Mouse (Mus musculus): ENCODE data around the gene Adora3. TPM values are rescaled to one million over a fixed set of nuclear protein-coding genes. Genes with fewer than 3 reads are reported as not detected.

Gene Adora3
- polyA plus RNA-seq, 1 experiment from 2014 or later = not detected

GRCm38 (mm10) chr3:105838655-105839054, 32.0 kb upstream of the Adora3 start:
- DNase-seq (ENCODE audit: low spot score, missing footprints) (no peak), ATAC-seq (ENCODE audit: low FRiP score) (no peak)
- Histone ChIP-seq H3K27me3 (ENCODE audit: control insufficient read depth, insufficient read depth, low read length) (no peaks in the 10 kb centered on the region), H3K27ac (ENCODE audit: low read depth, low read length) (no peak overlapping the region), H3K4me2 (no peak overlapping the region), H3K9me3 (ENCODE audit: control insufficient read depth, low read length) (no peaks in the 10 kb centered on the region), H3K4me1 (ENCODE audit: control insufficient read depth, insufficient read depth, low read length) (no peaks in the 10 kb centered on the region), H3K4me3 (ENCODE audit: low read depth, low read length) (no peak overlapping the region), H3K36me3 (ENCODE audit: control insufficient read depth, insufficient read depth, low read length) (no peaks in the 10 kb centered on the region), H3K9ac (ENCODE audit: low read length) (no peak overlapping the region)
- 83% methylated on average over 3 of the region's 3 CpGs for WGBS

GRCm38 (mm10) chr3:105839836-105840235, 30.8 kb upstream of the Adora3 start:
- no peak overlapping the region for H3K27ac ChIP-seq (ENCODE audit: low read depth, low read length)
- no peaks in the 10 kb centered on the region for H3K27me3 ChIP-seq (ENCODE audit: control insufficient read depth, insufficient read depth, low read length)
- DNase-seq (ENCODE audit: low spot score, missing footprints) (no peak), ATAC-seq (ENCODE audit: low FRiP score) (no peak)
- no peaks in the 10 kb centered on the region for H3K4me1 ChIP-seq (ENCODE audit: control insufficient read depth, insufficient read depth, low read length)
- 83% methylated on average over 4 of the region's 4 CpGs for WGBS
- H3K4me2 ChIP-seq = no peak overlapping the region
- no peaks in the 10 kb centered on the region for H3K9me3 ChIP-seq (ENCODE audit: control insufficient read depth, low read length)
- no peaks in the 10 kb centered on the region for H3K36me3 ChIP-seq (ENCODE audit: control insufficient read depth, insufficient read depth, low read length)
- no peak overlapping the region for H3K4me3 ChIP-seq (ENCODE audit: low read depth, low read length)
- no peak overlapping the region for H3K9ac ChIP-seq (ENCODE audit: low read length)

GRCm38 (mm10) chr3:105846294-105847069, 24.2 kb upstream of the Adora3 start:
- Histone ChIP-seq H3K36me3 (ENCODE audit: control insufficient read depth, insufficient read depth, low read length) (no peaks in the 10 kb centered on the region), H3K4me3 (ENCODE audit: low read depth, low read length) (no peak overlapping the region), H3K27ac (ENCODE audit: low read depth, low read length) (no peak overlapping the region), H3K4me2 (no peak overlapping the region), H3K9me3 (ENCODE audit: control insufficient read depth, low read length) (no peaks in the 10 kb centered on the region), H3K9ac (ENCODE audit: low read length) (no peak overlapping the region), H3K4me1 (ENCODE audit: control insufficient read depth, insufficient read depth, low read length) (no peaks in the 10 kb centered on the region), H3K27me3 (ENCODE audit: control insufficient read depth, insufficient read depth, low read length) (no peaks in the 10 kb centered on the region)
- 77% methylated on average over 7 of the region's 7 CpGs for WGBS
- no peak for DNase-seq (ENCODE audit: low spot score, missing footprints)
- ATAC-seq (ENCODE audit: low FRiP score) = no peak

GRCm38 (mm10) chr3:105853781-105854180, 16.9 kb upstream of the Adora3 start:
- DNase-seq (ENCODE audit: low spot score, missing footprints) = no peak

GRCm38 (mm10) chr3:105854786-105855185, 15.9 kb upstream of the Adora3 start:
- Histone ChIP-seq H3K27me3 (ENCODE audit: control insufficient read depth, insufficient read depth, low read length) (no peaks in the 10 kb centered on the region), H3K4me1 (ENCODE audit: control insufficient read depth, insufficient read depth, low read length) (no peaks in the 10 kb centered on the region), H3K27ac (ENCODE audit: low read depth, low read length) (no peak overlapping the region), H3K4me2 (no peak overlapping the region), H3K4me3 (ENCODE audit: low read depth, low read length) (no peak overlapping the region), H3K36me3 (ENCODE audit: control insufficient read depth, insufficient read depth, low read length) (no peaks in the 10 kb centered on the region), H3K9ac (ENCODE audit: low read length) (no peak overlapping the region), H3K9me3 (ENCODE audit: control insufficient read depth, low read length) (no peaks in the 10 kb centered on the region)
- no peak for DNase-seq (ENCODE audit: low spot score, missing footprints)
- no peak for ATAC-seq (ENCODE audit: low FRiP score)
- WGBS = 80% methylated on average over 4 of the region's 4 CpGs

More at GRCm38 (mm10) chr3:105853781-105854180, 16.9 kb upstream of the Adora3 start:
- no peaks in the 10 kb centered on the region for H3K27me3 ChIP-seq (ENCODE audit: control insufficient read depth, insufficient read depth, low read length)
- no peaks in the 10 kb centered on the region for H3K36me3 ChIP-seq (ENCODE audit: control insufficient read depth, insufficient read depth, low read length)
- WGBS = 72% methylated on average over 8 of the region's 8 CpGs
- no peak overlapping the region for H3K9ac ChIP-seq (ENCODE audit: low read length)
- H3K27ac ChIP-seq (ENCODE audit: low read depth, low read length) = no peak overlapping the region
- no peaks in the 10 kb centered on the region for H3K4me1 ChIP-seq (ENCODE audit: control insufficient read depth, insufficient read depth, low read length)
- H3K4me3 ChIP-seq (ENCODE audit: low read depth, low read length) = no peak overlapping the region
- no peak for ATAC-seq (ENCODE audit: low FRiP score)
- no peak overlapping the region for H3K4me2 ChIP-seq
- no peaks in the 10 kb centered on the region for H3K9me3 ChIP-seq (ENCODE audit: control insufficient read depth, low read length)

GRCm38 (mm10) chr3:105857513-105857912, 13.1 kb upstream of the Adora3 start:
- ATAC-seq (ENCODE audit: low FRiP score) = no peak
- 74% methylated on average over 5 of the region's 5 CpGs for WGBS
- no peak for DNase-seq (ENCODE audit: low spot score, missing footprints)
- Histone ChIP-seq H3K36me3 (ENCODE audit: control insufficient read depth, insufficient read depth, low read length) (no peaks in the 10 kb centered on the region), H3K9me3 (ENCODE audit: control insufficient read depth, low read length) (no peaks in the 10 kb centered on the region), H3K27ac (ENCODE audit: low read depth, low read length) (no peak overlapping the region), H3K4me3 (ENCODE audit: low read depth, low read length) (no peak overlapping the region), H3K9ac (ENCODE audit: low read length) (no peak overlapping the region), H3K4me1 (ENCODE audit: control insufficient read depth, insufficient read depth, low read length) (no peaks in the 10 kb centered on the region), H3K27me3 (ENCODE audit: control insufficient read depth, insufficient read depth, low read length) (no peaks in the 10 kb centered on the region), H3K4me2 (no peak overlapping the region)

- Histone ChIP-seq H3K4me1 (ENCODE audit: control insufficient read depth, insufficient read depth, low read length) (no peaks in the 10 kb centered on the region), H3K27me3 (ENCODE audit: control insufficient read depth, insufficient read depth, low read length) (no peaks in the 10 kb centered on the region), H3K4me3 (ENCODE audit: low read depth, low read length) (no peak overlapping the region), H3K27ac (ENCODE audit: low read depth, low read length) (no peak overlapping the region), H3K9ac (ENCODE audit: low read length) (no peak overlapping the region), H3K4me2 (no peak overlapping the region), H3K36me3 (ENCODE audit: control insufficient read depth, insufficient read depth, low read length) (no peaks in the 10 kb centered on the region), H3K9me3 (ENCODE audit: control insufficient read depth, low read length) (no peaks in the 10 kb centered on the region)
- 49% methylated on average over 7 of the region's 7 CpGs for WGBS
- DNase-seq (ENCODE audit: low spot score, missing footprints) = no peak
- no peak for ATAC-seq (ENCODE audit: low FRiP score)
These were observed 8.8 kb upstream of the Adora3 start for GRCm38 (mm10) chr3:105861747-105862366.

- DNase-seq (ENCODE audit: low spot score, missing footprints) (no peak), ATAC-seq (ENCODE audit: low FRiP score) (no peak)
- Histone ChIP-seq H3K27ac (ENCODE audit: low read depth, low read length) (no peak overlapping the region), H3K4me3 (ENCODE audit: low read depth, low read length) (no peak overlapping the region), H3K4me2 (no peak overlapping the region), H3K9ac (ENCODE audit: low read length) (no peak overlapping the region), H3K36me3 (ENCODE audit: control insufficient read depth, insufficient read depth, low read length) (no peaks in the 10 kb centered on the region), H3K4me1 (ENCODE audit: control insufficient read depth, insufficient read depth, low read length) (no peaks in the 10 kb centered on the region), H3K9me3 (ENCODE audit: control insufficient read depth, low read length) (no peaks in the 10 kb centered on the region), H3K27me3 (ENCODE audit: control insufficient read depth, insufficient read depth, low read length) (no peaks in the 10 kb centered on the region)
- WGBS = 66% methylated on average over 1 of the region's 1 CpGs
These were observed 6.5 kb upstream of the Adora3 start for GRCm38 (mm10) chr3:105864123-105864522.

GRCm38 (mm10) chr3:105865122-105865521, 5.5 kb upstream of the Adora3 start:
- H3K36me3 ChIP-seq (ENCODE audit: control insufficient read depth, insufficient read depth, low read length) = no peaks in the 10 kb centered on the region
- H3K4me2 ChIP-seq = no peak overlapping the region
- H3K4me1 ChIP-seq (ENCODE audit: control insufficient read depth, insufficient read depth, low read length) = no peaks in the 10 kb centered on the region
- H3K9me3 ChIP-seq (ENCODE audit: control insufficient read depth, low read length) = no peaks in the 10 kb centered on the region
- no peak overlapping the region for H3K9ac ChIP-seq (ENCODE audit: low read length)
- no peak for ATAC-seq (ENCODE audit: low FRiP score)
- 88% methylated on average over 9 of the region's 9 CpGs for WGBS
- no peaks in the 10 kb centered on the region for H3K27me3 ChIP-seq (ENCODE audit: control insufficient read depth, insufficient read depth, low read length)
- no peak for DNase-seq (ENCODE audit: low spot score, missing footprints)
- no peak overlapping the region for H3K27ac ChIP-seq (ENCODE audit: low read depth, low read length)
- H3K4me3 ChIP-seq (ENCODE audit: low read depth, low read length) = no peak overlapping the region

Data from midbrain, embryonic 11.5 days (tissue).